Mouse (Mus musculus) gastrocnemius, postnatal 25 days (tissue): ENCODE data around the gene Arhgef10l. TPM values are rescaled to one million over a fixed set of nuclear protein-coding genes. Genes with fewer than 3 reads are reported as not detected.

Experiments used
- DNase-seq: peaks from one replicate; pipeline ENCODE4 v3.0.0; 2022
- total RNA-seq, 2 experiments: library from RNA; stranded (reverse); gene quantifications; 1 replicate in 1 of 2; 2 replicates in 1 of 2; pipeline ENCODE4 v1.2.3; 2021

Gene Arhgef10l
- total RNA-seq, 2 experiments from 2014 or later = 36.2 to 51.3 TPM

- DNase-seq = no peak
Observed at GRCm38 (mm10) chr4:140524927-140525326, 140.9 kb downstream of the Arhgef10l start.

- no peak for DNase-seq
Observed at GRCm38 (mm10) chr4:140522873-140523272, 142.9 kb downstream of the Arhgef10l start.

- no peak for DNase-seq
Observed at GRCm38 (mm10) chr4:140520719-140521118, 145.1 kb downstream of the Arhgef10l start.

- DNase-seq = no peak
Observed at GRCm38 (mm10) chr4:140513797-140514196, 152.0 kb downstream of the Arhgef10l start.

- no peak for DNase-seq
Observed at GRCm38 (mm10) chr4:140509856-140510255, 156.0 kb downstream of the Arhgef10l start.

- DNase-seq = no peak
Observed at GRCm38 (mm10) chr4:140507172-140507714, 158.6 kb downstream of the Arhgef10l start.

- DNase-seq = no peak
Observed at GRCm38 (mm10) chr4:140505608-140506002, 160.2 kb downstream of the Arhgef10l start.

- DNase-seq = no peak
Observed at GRCm38 (mm10) chr4:140504921-140505607, 160.7 kb downstream of the Arhgef10l start.

- DNase-seq = no peak
Observed at GRCm38 (mm10) chr4:140504067-140504913, 161.5 kb downstream of the Arhgef10l start.

- no peak for DNase-seq
Observed at GRCm38 (mm10) chr4:140500766-140501165, 165.0 kb downstream of the Arhgef10l start.

- no peak for DNase-seq
Observed at GRCm38 (mm10) chr4:140499571-140499970, 166.2 kb downstream of the Arhgef10l start.

GRCm38 (mm10) chr4:140497169-140497568 is 168.6 kb downstream of the Arhgef10l start:
- no peak for DNase-seq

- DNase-seq = no peak
Observed at GRCm38 (mm10) chr4:140491555-140491954, 174.3 kb downstream of the Arhgef10l start.

- no peak for DNase-seq
Observed at GRCm38 (mm10) chr4:140485442-140485841, 180.4 kb downstream of the Arhgef10l start.

GRCm38 (mm10) chr4:140483134-140483533 is 182.7 kb downstream of the Arhgef10l start:
- DNase-seq = no peak

- no peak for DNase-seq
Observed at GRCm38 (mm10) chr4:140480369-140481067, 185.3 kb downstream of the Arhgef10l start.

- DNase-seq = no peak
Observed at GRCm38 (mm10) chr4:140475194-140475593, 190.6 kb downstream of the Arhgef10l start.

- no peak for DNase-seq
Observed at GRCm38 (mm10) chr4:140469760-140470452, 195.9 kb downstream of the Arhgef10l start.

GRCm38 (mm10) chr4:140467254-140467791 is 198.5 kb downstream of the Arhgef10l start:
- DNase-seq = no peak
